Mouse (Mus musculus): ENCODE results near the gene Rpl13a.

- TF ChIP-seq EP300 (IDR thresholded peaks at IDR 0.05; ENCODE audit: low read depth) (no peak), CTCF (IDR thresholded peaks at IDR 0.05; ENCODE audit: low read depth) (no peak)
These were observed 8.8 kb upstream of the Rpl13a start for GRCm38 (mm10) chr7:45137171-45138006.

Data from heart, postnatal 0 days (tissue).